Mouse (Mus musculus) cerebellum, postnatal 14 days (tissue): Measurements from ENCODE around the gene Gm4884.
"Not testable (repeated sequence)": the region's sequence is repeated elsewhere in the genome, so short reads cannot be mapped to it uniquely, and the experiment has no call there.

Source experiments
- DNase-seq, 2 experiments: peaks; one replicate each; pipeline ENCODE4 v3.0.0; 2021; ENCODE audit warnings: mixed read lengths in 2 of 2

Gm4884 gene

DNA sequence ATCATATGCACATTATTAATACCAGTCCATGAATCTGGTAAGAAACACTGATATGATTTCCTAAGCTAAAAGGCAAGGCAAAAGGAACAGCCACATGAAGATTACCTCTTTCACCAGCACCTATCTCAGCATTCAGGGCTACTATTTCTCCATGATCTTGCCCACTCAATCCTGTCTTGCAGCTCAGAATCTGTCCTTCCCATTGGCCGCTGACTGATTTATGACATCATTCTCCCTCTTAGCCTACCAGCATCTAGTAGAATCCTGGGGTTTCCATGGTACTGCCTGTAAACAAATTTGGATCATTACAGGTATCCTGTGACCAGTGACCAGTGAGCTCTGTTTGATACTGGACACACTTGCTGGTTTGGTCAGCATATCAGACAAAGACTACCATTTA lies at the start of gene Gm4884:
Gene Gm4884, plus strand, starts transcription at position 301 of the 400 bp plus-strand sequence.
- not testable (repeated sequence) for DNase-seq

DNA sequence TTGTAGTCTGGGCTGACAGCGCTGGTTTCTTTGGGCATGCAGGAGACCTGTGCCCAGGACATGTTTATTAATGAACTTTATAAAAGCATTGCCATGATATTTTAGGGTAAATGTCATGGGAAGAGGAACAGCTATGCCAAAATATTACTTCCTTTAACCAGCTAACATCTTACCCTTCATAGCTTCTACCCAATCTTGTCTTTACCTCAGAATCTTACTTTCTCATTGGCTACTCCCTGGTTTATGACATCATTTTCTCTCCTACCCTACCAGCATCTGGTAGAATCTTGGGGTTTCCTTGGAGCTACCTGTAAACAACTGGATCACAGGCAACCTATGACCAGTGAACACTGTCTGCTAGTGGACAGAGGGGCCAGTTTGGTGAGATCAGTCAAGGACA lies 45.3 kb upstream of the Gm4884 start, which contains the start of gene 4930433I11Rik:
Gene 4930433I11Rik, plus strand, starts transcription at position 301 of the 400 bp plus-strand sequence.
- no peak for DNase-seq

DNA sequence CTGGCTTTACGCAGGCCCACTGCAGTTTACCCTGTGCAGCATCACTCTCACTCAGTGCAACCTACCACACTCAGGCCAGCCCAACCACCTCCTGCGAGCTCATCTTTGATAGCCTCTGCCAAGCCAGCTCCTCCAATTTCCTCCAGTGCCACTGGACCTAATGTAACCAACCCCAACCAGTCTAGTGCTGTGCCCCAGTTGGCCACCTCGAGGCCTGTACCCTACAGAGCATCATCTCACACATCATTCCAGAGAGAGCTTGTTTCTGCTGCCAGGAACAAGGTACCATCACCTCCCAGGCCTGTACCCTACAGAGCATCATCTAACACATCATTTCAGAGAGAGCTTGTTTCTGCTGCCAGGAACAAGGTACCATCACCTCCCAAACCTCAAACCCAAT lies 11.5 kb downstream of the Gm4884 start:
- DNase-seq = not testable (repeated sequence)
